ENCODE assay signal across 15 mouse cellular contexts in the genomic region with DNA sequence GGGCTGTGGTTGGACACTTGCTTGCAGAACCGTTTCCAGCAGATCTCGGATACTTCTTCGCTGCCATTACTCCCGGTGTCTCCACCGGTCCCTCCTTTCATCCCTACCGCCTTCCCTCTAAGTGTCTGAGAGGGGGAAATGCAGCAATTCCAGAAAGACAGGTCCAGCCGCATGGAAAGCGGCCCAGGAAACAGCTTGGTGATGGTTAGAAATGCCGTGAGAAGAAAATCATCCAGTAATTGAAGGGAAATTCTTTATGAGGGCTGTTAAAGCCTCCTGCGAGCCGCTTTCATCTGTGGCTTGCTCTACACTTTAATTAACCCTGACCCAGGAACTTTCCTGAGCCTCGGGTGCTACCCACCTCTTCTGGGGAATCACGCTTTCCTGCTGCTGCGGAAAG.
DNase-seq lines count a peak whose midpoint lies in the region; ATAC-seq and TF ChIP-seq lines count a peak whose summit lies in the region.
"Had no signal": no experiment of that assay in that cellular context is flagged by ENCODE, and none has a peak within 500 bp of the region (broad histone marks: within the 10 kb centered on the region; RNA-seq: fewer than 3 reads in every experiment).

No protein-coding gene starts in this region.

- no peak for TF ChIP-seq EP300 in stomach, postnatal 0 days (optimal IDR thresholded peaks at IDR 0.05)

- no peak overlapping the region for H3K4me3 ChIP-seq in heart, embryonic 14.5 days (ENCODE audit: control insufficient read depth in 1 of 2, insufficient read depth in 1 of 2, low read depth in 1 of 2, low read length in 2 of 2)
- H3K4me3 ChIP-seq in stomach, embryonic 14.5 days (ENCODE audit: low read depth, low read length), result no peak overlapping the region
- no peak overlapping the region for H3K4me3 ChIP-seq in stomach, postnatal 0 days (ENCODE audit: low read depth, low read length)
- H3K4me3 ChIP-seq in neural tube, embryonic 15.5 days (replicated peaks), result no peak overlapping the region
- H3K4me3 ChIP-seq: hindbrain, embryonic 13.5 days had no signal

- H3K36me3 ChIP-seq in heart, embryonic 14.5 days (ENCODE audit: control insufficient read depth, insufficient read depth, low read length), result no peaks in the 10 kb centered on the region
- no peaks in the 10 kb centered on the region for H3K36me3 ChIP-seq in stomach, embryonic 14.5 days (ENCODE audit: control insufficient read depth, insufficient read depth, low read length)
- H3K36me3 ChIP-seq in stomach, postnatal 0 days (ENCODE audit: control insufficient read depth, insufficient read depth, low read length), result no peaks in the 10 kb centered on the region
- H3K36me3 ChIP-seq in neural tube, embryonic 15.5 days, result no peaks in the 10 kb centered on the region
- H3K36me3 ChIP-seq: hindbrain, embryonic 13.5 days had no signal

- peaks cover 6% of the 10 kb centered on the region; the same call in 1 of the 2 replicates for H3K27me3 ChIP-seq in heart, embryonic 14.5 days (ENCODE audit: control insufficient read depth, insufficient read depth, low read length)
- no peaks in the 10 kb centered on the region for H3K27me3 ChIP-seq in stomach, embryonic 14.5 days (ENCODE audit: control insufficient read depth, insufficient read depth, low read length)
- no peaks in the 10 kb centered on the region for H3K27me3 ChIP-seq in stomach, postnatal 0 days (ENCODE audit: control insufficient read depth, insufficient read depth, low read length)
- H3K27me3 ChIP-seq in neural tube, embryonic 15.5 days (replicated peaks), result peaks cover 13% of the 10 kb centered on the region

- TF ChIP-seq CTCF in stomach, postnatal 0 days (IDR thresholded peaks at IDR 0.05; ENCODE audit: low read depth), result no peak

- no peaks in the 10 kb centered on the region for H3K9me3 ChIP-seq in heart, embryonic 14.5 days (ENCODE audit: control insufficient read depth, low read length)
- no peaks in the 10 kb centered on the region for H3K9me3 ChIP-seq in stomach, embryonic 14.5 days (ENCODE audit: control insufficient read depth, low read depth, low read length)
- no peaks in the 10 kb centered on the region for H3K9me3 ChIP-seq in stomach, postnatal 0 days (ENCODE audit: control insufficient read depth, low read length)
- H3K9me3 ChIP-seq in neural tube, embryonic 15.5 days (replicated peaks), result no peaks in the 10 kb centered on the region
- H3K9me3 ChIP-seq: hindbrain, embryonic 13.5 days had no signal

- no peak overlapping the region for H3K27ac ChIP-seq in heart, embryonic 14.5 days (replicated peaks in 1 of 2; ENCODE audit: control insufficient read depth in 1 of 2, insufficient read depth in 1 of 2, low read depth in 2 of 2, low read length in 2 of 2)
- H3K27ac ChIP-seq in stomach, embryonic 14.5 days (ENCODE audit: low read length), result no peak overlapping the region
- H3K27ac ChIP-seq in stomach, postnatal 0 days (replicated peaks), result no peak overlapping the region
- H3K27ac ChIP-seq in neural tube, embryonic 15.5 days (replicated peaks), result no peak overlapping the region
- H3K27ac ChIP-seq: hindbrain, embryonic 13.5 days had no signal

- no peak for ATAC-seq in heart, embryonic 14.5 days (ENCODE audit: insufficient number of reproducible peaks, insufficient read depth, low FRiP score, low read depth)
- ATAC-seq in stomach, embryonic 14.5 days (ENCODE audit: insufficient number of reproducible peaks, insufficient read depth, low FRiP score, low read depth), result no peak
- no peak for ATAC-seq in stomach, postnatal 0 days (ENCODE audit: low FRiP score, low TSS enrichment)
- ATAC-seq in neural tube, embryonic 15.5 days (ENCODE audit: low FRiP score), result no peak
- no peak for ATAC-seq in monocyte, adult 5-6 weeks (replicated peaks; ENCODE audit: insufficient number of reproducible peaks, low FRiP score, low TSS enrichment, poor library complexity, severe bottlenecking)
- ATAC-seq: Patski had no signal

- H3K4me1 ChIP-seq in heart, embryonic 14.5 days (ENCODE audit: control insufficient read depth in 2 of 2, insufficient read depth in 2 of 2, low read length in 2 of 2), result no peaks in the 10 kb centered on the region
- H3K4me1 ChIP-seq in stomach, embryonic 14.5 days (ENCODE audit: control insufficient read depth, insufficient read depth, low read length), result no peaks in the 10 kb centered on the region
- no peaks in the 10 kb centered on the region for H3K4me1 ChIP-seq in stomach, postnatal 0 days (replicated peaks; ENCODE audit: control insufficient read depth, insufficient read depth)
- peaks cover 6% of the 10 kb centered on the region for H3K4me1 ChIP-seq in neural tube, embryonic 15.5 days

- WGBS in heart, embryonic 14.5 days, result 12% methylated on average over 14 of the region's 14 CpGs
- 14% methylated on average over 14 of the region's 14 CpGs for WGBS in stomach, embryonic 14.5 days
- WGBS in stomach, postnatal 0 days, result 16% methylated on average over 14 of the region's 14 CpGs
- 6% methylated on average over 14 of the region's 14 CpGs for WGBS in neural tube, embryonic 15.5 days

- no peak overlapping the region for H3K9ac ChIP-seq in heart, embryonic 14.5 days (ENCODE audit: low read length)
- H3K9ac ChIP-seq in stomach, embryonic 14.5 days (replicated peaks; ENCODE audit: low read depth, low read length), result no peak overlapping the region
- no peak overlapping the region for H3K9ac ChIP-seq in stomach, postnatal 0 days (ENCODE audit: low read length)
- no peak overlapping the region for H3K9ac ChIP-seq in neural tube, embryonic 15.5 days (replicated peaks)
- H3K9ac ChIP-seq: hindbrain, embryonic 13.5 days had no signal

- intact Hi-C loops in heart, postnatal 14 days (cut with DNase I), result no loop called here

- no peak for DNase-seq in heart, postnatal 14 days
- no peak for DNase-seq in stomach, postnatal 0 days (ENCODE audit: low spot score)
- peak; percentile 64 for DNase-seq in forelimb bud, embryonic 11.5 days (ENCODE audit: low read depth, low spot score)
- DNase-seq in T-cell, adult 2 months (ENCODE audit: low spot score), result no peak
- DNase-seq: adrenal gland, postnatal 10 days; gastrocnemius, postnatal 10 days; kidney, postnatal 25 days; lung, postnatal 14 days; thymus, postnatal 36 days had no signal

- 0 out of 2 replicates have a peak overlapping the region, but pooled peaks have one; percentile 23 for H3K4me2 ChIP-seq in heart, embryonic 14.5 days (ENCODE audit: low read length)
- H3K4me2 ChIP-seq in stomach, embryonic 14.5 days (replicated peaks; ENCODE audit: low read depth, low read length), result 0 out of 2 replicates have a peak overlapping the region, but pooled peaks have one; percentile 12
- no peak overlapping the region for H3K4me2 ChIP-seq in stomach, postnatal 0 days (replicated peaks; ENCODE audit: low read depth)
- H3K4me2 ChIP-seq in neural tube, embryonic 15.5 days, result peak overlapping the region; percentile 16
- H3K4me2 ChIP-seq: hindbrain, embryonic 13.5 days had no signal
